Mouse (Mus musculus): Measurements from ENCODE around the gene Rbfox2. TPM values are rescaled to one million over a fixed set of nuclear protein-coding genes. Genes with fewer than 3 reads are reported as not detected.

Rbfox2 gene
- polyA plus RNA-seq, 1 experiment from 2014 or later: 97.4 TPM

Other genes with a start within 250 kb of the Rbfox2 start
- gene Apol7a, start 92.1 kb upstream of the Rbfox2 start, polyA plus RNA-seq (2014; fragmentation: Nextera tagmentation; extraction: Ambion mirVana): 0.43 TPM in 1 of 2 replicates, not detected in the other
- 0.31 TPM in 1 of 2 replicates, not detected in the other for gene Apol9a, start 104.1 kb upstream of the Rbfox2 start, polyA plus RNA-seq (2014; fragmentation: Nextera tagmentation; extraction: Ambion mirVana)
- gene Apol7b, start 140.5 kb upstream of the Rbfox2 start, polyA plus RNA-seq (2014; fragmentation: Nextera tagmentation; extraction: Ambion mirVana): not detected in 2 replicates
- gene Apol10a, start 170.0 kb upstream of the Rbfox2 start, polyA plus RNA-seq (2014; fragmentation: Nextera tagmentation; extraction: Ambion mirVana): 0.14 TPM in 1 of 2 replicates, not detected in the other
- gene Apol11a, start 201.3 kb upstream of the Rbfox2 start, polyA plus RNA-seq (2014; fragmentation: Nextera tagmentation; extraction: Ambion mirVana): not detected in 2 replicates
- not detected in 2 replicates for gene Apol7c, start 226.3 kb upstream of the Rbfox2 start, polyA plus RNA-seq (2014; fragmentation: Nextera tagmentation; extraction: Ambion mirVana)

All from embryonic facial prominence, embryonic 14.5 days (tissue).